Mouse (Mus musculus) cerebellum, adult 9-10 months (tissue): ENCODE results near the gene Sh3pxd2a.

Experiments used
- DNase-seq: peaks from one replicate; pipeline ENCODE4 v3.0.0; 2022

The Sh3pxd2a gene

DNA sequence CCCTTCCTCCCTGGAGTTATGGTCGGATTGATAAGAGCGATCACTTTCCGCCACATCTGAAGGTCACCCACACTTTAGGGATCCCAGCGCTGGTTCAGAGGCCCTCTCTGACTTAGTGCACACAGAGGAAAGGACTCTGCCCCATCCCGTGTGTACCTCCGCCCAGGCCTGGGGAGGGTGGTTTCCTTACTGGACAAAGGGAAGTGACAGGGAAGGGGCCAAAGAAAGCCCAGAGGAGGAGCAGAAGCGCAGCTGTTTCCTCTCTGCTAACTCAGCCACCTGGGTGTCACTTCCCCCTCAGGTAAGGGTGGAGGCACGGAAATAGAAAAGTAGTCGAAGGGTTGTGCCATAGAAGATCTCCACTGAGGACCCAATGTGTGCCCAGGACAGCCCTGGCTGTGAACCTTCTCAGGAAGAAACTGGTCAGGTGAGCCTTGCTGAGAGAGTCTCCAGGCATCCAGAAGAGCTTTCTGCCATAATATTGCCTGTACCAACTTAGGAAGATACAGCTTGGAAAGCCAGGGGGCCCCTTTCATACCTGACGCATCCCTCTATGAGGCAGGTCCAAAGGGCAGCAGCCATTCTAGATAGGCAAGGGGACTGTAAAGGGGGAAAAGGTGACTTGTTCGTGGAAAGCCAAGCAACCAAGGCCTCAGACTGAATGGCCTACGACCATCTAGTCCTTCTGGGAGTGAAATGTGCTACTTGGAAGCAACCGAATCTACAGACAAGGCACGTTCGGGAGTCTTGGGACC, 9.0 kb downstream of the Sh3pxd2a start:
- no peak for DNase-seq

DNA sequence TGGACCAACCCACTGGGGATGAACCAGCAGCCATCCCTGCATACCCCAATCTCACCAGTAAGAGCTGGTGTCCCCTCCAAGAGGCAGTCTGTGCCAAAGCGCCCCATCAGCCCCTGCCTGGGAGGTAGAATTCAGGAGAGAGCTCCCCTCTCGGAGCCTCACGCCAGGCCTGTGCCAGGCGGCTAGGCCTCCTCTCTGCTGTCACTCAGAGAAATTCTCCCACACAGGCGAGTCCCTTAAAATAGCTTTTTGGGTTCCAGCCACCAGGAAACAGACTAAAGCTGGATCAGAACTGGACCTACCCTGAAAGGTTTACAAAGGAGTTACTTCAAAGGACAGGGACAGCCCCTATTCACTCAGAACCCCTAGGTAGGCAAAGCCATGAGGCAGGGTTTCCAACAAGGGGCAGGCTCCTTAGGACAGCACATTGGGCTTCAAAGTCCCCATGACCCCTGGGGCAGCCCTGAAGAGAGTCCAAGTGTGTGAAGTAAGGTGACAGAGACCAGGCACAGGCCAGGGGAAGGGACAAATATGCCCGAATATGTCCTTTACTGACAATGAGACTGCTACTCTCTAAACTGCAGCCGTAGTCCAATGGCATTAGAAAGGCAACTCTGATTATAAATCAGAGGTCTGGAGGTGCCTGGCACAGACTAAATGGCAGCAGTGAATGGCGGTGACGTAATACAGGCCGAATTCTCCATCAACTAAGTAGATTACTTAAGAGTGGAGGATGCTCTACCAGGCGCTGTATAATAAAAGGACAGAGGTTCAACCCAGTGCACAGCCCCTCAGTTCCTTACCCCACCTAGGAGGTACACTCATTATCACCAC, 9.8 kb downstream of the Sh3pxd2a start:
- no peak for DNase-seq

DNA sequence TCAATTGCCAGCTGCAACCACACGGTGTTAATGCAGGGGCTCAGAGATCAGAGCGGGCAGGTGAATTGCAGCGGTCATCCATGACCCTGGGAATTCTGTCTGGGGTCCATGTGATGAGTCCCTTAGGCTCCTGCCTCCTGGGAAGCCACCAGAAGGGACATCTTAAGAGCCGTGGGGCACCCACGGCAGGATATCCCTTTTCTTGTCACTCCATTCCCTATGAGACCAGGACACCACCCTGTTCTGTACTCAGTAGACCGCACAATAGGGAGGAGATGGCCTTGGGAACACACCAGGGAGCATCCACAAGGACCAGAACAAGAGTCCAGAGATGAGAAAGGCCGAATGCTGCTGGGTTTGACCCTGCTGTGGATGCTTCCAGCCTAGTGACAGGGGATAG, 10.8 kb downstream of the Sh3pxd2a start:
- no peak for DNase-seq

DNA sequence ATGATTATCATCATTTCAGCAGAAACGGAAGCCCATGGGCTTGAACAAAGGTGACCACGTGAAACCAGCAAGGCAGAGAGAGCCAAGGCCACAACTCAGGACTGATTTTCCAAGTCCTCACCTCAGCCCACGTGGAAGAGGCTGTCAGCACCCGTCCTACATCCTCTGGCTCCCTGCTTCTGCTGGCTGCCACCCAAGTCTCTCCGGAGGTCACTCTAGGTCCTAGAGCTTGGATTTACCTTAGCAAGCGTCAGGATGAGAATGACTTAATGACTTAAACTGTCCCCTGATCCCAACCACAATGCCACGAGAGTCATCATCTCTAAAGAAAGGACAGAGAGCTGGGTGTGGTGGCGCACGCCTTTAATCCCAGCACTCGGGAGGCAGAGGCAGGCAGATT, 11.5 kb downstream of the Sh3pxd2a start:
- no peak for DNase-seq

DNA sequence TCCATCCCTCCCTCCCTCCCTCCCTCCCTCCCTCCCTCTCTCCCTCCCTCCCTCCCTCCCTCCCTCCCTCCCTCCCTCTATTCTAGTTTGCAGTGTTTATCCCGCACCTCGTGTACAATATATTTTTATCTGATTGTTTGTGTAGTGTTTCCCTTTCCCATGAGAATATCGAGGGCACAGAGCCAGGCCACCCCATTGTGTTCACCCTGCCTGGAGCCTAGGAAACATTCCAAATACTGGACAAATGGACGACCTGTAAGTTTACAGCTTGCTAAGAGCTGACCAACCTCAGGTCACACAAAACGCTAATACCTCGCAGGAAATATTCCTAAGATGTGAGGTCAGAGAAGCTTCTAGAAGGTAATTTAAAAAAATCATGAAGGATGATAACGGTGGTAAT, 12.0 kb downstream of the Sh3pxd2a start:
- no peak for DNase-seq

DNA sequence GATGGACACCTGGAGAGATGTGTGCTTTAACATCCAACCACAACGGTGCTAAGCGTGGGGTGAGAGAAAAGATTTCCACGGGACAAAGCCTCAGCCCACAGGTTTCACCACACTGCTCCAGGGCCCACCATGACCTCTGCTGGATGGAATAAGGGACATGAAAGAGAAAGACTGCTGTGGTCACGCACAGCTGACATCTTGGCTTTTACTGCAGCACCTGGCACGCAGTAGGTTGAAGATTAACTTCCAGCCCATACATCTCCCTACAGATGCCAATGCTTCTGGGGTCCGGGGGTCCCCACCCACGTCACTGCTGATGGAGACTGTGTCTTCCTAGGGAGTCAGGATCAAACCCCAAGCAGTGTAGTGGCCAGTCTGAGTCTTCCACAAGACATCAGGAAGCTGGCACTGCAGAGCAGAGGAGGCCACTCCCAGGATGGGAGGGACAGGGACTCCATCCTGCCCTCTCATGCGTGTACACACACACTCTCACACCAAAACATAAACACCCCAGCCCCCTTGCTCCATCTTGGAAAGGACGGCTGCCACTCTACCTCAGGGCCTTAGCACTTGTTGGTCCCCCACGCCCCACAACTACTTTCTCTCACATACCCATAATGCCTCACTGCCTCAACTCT, 12.6 kb downstream of the Sh3pxd2a start:
- DNase-seq: no peak

DNA sequence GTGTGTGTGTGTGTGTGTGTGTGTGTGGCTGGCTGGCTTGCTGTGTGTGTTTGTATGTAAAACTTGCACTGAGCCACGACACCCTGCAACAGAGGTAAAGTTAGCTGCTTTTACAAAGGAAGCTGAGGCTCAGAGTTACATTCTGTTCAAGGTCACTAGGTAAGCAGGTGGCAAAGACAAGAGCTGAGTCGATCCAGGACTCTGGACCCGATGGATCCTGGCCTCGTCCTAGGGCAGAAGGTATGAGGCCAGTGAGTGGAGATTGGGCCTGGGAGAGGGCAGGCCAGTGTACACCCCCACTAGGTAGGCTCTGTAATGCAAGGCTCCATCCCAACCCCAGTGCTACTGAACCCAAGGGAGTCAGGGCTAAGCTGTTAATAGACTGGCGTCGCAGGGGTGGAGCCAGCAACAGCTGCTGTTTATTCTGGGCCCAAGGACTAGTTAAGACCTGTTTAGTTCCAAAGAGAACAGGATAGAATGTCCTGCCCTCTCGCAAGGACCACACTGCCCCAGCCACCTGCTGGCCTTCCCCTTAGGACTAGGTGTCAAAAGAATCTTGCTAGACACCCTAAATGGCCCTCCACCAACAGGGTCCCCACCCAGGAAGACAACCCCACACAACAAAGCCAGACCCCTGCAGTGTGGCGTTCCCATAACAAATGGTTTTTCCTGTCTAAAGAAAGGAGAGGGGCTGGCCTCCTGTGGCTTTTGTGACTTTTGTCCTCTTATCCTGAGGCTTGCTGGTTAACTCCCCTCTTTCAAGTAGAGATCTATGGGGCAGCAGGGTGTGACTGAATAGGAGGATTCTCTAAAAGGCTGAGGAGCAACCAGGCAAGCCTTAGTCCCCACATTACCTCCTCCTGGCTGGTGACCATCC, 13.7 kb downstream of the Sh3pxd2a start:
- DNase-seq: no peak

DNA sequence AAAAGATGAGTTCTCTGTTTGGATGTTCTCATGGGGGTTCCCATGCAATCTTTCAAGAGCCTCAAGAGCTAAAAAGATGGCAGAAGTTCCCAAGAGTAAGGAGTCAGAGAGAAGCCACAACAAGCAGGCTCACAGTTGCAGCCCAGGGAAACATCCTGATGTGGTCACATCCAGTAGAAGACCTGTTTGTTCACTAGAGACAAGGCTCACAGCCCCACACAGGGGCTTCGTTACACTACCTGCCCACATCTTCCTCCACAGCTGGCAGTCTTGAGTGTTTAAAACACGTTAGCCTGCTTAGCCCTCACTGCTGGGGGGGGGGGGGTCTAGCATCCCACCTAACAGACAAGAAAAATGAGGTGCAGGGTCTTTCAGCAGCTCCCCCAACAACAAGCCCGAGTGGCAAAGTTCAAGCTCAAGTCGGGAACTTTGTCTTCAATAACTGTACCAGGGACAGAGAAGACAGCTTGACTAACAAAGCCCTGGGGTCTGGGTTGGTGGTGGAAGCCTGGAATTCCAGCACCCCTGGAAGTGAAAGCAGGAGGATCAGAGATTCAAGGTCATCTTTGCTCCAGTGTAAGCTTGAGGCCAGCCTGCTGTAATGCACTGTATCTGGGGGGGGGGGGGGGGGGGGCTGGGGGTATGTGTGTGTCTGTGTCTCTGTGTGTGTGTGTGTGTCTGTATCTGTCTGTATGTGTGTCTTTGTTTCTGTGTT, 14.5 kb downstream of the Sh3pxd2a start:
- DNase-seq: no peak

DNA sequence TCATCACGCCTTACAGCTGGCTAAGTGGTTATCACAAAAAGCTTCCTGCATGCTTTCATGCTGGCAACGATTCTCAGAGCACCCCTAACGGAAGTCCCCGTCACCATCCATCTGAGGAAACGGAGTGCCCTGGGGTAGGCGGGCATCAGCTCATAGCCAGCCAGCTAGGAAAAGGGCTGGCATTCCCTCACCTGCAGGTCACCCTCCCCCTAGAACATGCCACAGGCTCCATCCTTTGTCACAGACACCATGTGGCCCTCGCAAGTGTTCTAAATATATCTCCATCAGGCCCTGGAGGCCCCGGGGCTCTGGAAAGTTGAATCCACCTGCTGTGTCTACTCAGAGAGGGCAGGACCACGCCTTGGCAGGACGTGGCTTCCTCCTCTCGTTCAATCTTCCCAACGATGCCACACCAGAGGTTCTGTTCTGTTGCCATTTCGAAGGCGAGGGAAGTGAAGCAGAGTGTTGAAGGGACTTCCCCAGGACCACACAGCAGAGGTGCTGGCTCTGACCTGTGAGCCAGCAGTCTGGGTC, 15.5 kb downstream of the Sh3pxd2a start:
- DNase-seq: no peak

DNA sequence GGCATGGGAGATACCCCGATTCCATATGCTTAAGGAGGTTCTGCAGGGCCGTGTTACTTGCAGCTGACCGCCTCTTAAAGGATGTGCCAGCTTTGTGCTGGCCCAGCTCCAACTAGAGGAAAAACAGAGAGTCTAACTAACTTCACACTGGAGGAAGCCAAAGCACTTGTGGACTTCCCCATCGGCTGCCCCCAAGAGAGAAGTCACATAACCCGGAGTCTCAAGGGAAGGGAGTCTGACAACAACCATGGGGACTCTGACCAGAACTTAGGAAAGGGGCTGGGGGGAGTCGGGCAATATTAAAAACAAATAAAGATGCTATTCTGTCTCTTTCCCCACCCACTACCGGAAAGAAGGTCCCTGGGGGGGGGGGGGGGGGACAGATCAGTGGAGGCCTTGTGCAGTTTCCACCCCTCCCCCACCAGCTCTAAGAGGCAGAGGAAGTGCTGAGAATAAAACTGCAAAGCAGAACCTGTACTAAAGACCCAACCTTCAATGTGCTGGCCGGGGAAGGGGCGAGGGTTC, 17.3 kb downstream of the Sh3pxd2a start:
- DNase-seq: no peak

DNA sequence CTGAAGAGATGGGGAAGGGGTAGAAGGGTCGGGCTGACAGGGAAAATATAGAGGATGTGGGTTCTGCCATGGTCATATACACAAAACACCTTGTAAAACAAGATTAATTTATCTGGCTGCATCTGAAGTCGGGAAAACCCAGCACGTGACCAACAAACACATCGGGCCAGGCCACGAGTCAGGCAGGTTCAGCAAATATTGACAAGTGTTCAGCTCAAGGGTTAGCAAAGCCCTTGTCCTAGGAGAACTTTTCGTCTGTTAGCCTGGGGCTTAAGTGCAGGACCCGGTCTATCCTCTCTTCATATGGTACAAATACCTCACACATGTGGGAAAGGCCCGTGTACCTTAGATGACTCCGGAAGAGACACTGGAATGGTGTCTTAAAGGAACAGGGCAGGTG, 18.1 kb downstream of the Sh3pxd2a start:
- DNase-seq: no peak

DNA sequence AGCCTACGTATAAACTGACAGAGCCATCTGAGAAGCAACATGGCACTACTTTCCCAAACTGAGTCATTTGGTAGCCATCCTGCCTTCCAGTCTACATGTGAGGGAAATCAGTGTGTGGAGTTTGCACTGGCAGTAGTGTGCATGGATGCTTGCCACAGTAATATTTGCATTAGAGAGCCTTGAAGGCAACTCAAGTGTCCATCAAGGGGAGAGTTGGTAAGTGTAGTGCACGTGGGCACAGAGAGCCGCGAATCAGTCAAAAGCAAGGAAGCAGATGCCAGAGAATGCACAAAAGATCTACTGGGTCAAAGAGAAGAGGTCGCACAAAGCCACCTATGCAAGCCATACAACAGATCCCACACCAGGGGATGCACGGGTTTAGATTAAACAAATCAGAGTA, 18.5 kb downstream of the Sh3pxd2a start:
- DNase-seq: no peak

DNA sequence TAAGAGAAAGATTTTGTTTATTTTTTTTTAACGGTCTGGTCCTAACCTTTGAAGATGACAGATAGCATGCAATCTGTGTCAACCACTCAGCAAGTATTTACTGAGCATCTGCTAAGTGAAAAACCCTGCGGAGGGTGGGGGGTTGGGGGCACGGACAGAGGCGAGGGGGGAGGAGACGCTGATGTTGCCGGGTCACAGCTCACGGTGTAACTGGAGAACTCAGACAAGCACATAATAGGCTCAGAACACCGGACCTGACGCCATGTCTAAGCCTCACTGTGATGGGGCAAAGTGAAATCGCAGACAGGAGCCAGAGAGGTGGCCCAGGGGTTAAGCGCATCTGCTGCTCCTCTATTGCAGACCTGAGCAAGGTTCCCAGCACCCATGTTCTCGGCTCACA, 19.7 kb downstream of the Sh3pxd2a start:
- no peak for DNase-seq

DNA sequence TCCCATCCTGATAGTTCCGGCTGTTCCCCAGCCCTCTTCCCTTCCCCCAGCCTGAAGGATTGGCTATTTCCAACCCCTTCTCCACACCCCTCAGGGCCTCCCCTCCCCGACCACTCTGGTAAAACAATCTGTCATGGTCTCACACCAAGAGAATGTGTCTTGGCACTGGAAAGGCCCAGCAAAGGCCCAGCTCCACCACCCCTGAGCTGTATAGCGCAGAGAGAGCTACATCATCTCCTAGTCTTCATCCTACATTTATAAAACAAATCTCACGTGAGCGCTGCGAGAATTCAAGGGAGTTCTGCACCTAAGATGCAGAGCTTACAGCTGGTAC, 21.9 kb downstream of the Sh3pxd2a start:
- DNase-seq: no peak

DNA sequence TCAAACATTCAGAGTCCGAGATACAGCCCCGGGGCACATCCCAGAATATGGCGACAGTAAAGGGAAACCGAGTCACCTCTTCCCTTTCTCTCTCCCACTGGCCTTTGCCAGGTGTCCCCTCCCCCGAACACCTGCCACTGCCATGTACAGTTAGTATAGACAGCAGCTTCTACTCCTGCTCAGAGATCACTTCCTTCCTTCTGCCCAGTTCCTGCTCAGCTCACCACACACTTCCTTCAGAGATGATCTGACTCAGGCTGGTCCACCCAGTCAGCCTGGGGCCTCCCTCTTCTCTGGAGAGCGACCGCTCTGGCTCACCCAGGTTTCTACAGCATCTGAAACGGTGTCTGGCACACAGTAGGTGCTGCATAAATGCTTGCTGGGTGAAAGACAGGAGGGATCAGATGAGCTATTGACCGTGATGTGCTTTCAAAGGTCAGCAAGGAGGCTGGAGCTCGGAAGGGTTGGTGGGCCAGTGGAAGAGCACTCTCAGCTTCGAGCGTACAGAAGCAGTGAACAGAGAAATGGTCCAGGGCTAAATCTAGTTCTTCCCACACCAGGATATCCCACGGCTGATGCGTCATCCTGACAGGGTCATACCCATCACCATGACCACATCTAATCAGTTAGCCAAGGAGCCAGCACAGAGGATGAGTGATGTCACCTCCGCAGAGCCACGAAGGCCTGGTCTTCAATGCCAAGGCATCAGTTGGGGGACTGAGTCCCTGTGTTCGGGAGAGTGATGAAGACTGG, 22.5 kb downstream of the Sh3pxd2a start:
- no peak for DNase-seq

DNA sequence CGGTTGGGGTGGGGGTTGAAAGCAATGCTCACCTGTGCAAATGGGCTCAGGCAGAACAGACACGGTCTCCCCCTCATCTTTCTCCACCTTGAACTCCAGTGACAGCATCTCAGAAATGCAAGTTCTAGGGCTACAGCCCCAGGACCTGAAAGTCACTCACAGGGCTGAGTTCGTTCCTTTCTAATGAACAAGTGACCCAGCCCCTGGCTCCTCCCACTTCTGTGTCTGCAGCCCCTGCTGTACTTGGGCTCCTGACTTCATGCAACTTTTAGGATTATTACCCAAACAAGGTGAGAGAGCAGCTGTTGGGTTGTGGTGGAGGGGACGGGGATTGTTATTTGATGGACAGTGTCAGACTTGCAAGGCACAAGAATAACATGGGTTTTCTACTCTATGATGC, 23.2 kb downstream of the Sh3pxd2a start:
- no peak for DNase-seq

DNA sequence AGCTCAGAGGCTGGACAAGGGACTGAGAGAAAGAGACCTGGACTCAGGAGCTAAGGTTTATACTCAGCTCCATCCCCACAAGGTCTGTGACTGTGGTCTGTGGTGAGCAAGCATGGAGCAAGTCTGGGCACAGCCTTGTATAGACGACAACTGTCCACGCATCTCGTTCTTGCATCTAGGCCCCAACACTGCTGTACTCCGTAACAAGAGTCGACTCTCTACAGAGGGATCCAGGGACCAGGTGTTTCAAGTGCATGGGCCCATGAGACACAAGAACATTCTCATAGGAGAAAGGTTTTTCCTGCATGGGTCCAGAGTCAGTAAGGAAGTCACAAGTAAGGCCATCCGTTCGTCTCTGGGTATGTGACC, 23.8 kb downstream of the Sh3pxd2a start:
- no peak for DNase-seq

DNA sequence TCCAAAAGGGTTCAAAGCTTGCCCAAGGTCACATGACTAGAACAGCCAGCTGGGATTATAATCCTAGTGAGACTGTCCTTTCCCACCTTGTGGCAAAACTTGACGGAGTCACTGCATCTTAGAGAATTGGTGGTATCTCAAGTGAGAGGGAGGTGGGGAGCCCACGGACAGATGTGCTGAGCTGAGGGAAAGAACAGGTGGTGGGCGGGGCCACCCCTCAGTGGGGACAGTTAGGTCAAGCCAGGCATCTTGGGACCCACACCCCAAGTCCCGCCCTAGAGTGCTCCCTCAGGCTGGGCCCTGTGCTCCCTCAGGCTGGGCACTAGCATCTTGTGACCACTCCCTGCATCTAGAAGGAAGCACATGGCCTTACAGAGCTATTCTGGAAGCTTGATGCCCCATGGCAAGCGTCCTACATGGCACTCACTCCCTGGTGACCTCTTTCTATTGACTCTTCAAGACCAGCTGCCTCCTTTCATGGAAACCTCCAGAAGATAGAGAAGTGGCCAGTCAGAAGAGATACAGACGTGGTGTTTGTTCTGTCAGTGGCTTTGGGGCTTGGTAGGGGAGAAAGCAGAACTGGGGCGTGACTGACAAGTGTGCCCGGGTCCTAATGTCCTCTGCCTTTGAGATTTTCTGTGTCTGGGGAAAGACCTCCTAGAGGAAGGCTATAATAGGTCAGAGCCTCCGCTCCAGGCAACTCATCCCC, 24.3 kb downstream of the Sh3pxd2a start:
- DNase-seq: no peak

DNA sequence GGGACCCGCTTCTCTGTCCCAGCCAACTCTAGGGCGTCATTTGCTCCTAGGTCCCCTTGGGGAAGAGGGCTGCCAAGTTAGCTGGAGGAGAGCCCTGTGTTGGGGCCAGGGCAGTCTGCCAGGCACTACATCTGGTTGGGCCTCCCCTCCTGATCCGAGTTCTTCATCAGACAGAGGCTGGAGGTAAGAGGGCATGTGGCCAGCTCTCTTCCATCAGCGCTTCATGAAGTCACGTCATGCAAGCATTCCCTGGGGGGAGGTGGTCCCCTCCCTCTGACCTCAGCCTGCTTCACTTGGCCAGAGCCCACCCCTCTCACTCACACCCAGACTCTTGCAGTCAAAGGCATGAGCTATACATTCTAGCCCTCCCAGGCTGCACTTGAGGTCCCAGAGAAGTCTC, 25.8 kb downstream of the Sh3pxd2a start:
- DNase-seq: no peak

DNA sequence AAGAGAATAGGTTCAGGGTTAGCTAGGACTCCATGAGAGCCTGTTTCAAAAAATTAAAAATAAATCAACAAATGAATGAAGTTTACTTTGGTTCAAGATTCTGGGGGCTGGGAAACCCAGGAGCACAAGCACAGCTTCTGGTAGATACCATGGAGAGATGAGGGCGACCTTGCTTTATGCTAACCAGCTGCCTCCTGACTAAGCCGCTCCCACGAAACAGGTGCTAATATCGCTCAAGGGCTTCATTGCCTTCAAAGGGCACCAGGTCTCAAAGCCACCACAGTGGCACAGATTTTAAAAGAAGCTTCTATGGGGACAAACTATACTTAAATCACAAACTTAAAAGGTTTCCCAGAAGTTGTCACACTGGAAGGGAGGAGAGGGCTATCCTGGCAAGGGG, 27.2 kb downstream of the Sh3pxd2a start:
- DNase-seq: no peak

DNA sequence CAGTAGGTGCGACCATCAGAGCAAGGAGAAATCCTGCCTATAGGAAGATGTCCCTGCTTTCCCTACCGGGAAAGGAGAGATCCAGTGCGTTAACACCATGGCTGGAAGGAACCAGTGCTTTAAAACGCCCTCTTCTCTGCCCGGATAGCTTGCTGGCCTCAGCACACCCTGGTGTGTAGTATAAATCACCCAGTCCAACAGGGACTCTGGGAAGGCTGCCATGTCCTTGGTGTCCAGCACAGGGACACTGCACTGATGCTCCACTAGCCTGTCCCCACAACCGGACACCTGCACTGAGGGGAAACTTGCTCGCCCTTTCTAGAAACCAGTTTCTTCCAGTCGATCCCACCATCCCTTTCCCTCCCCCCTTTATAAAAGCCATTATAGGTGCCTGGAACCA, 28.0 kb downstream of the Sh3pxd2a start:
- no peak for DNase-seq
